Mouse (Mus musculus): ENCODE measurements at regions not wholly inside any gene's neighbourhood (a gene's known extent, or its start where the extent isn't known, plus 50 kb on each side); places are given as distances from the start of the nearest gene placed in this dataset.

- no peak for DNase-seq
Measured at GRCm38 (mm10) chr13:28898900-28899299, 54.6 kb downstream of the Sox4 start.

- no peak for DNase-seq
Measured at GRCm38 (mm10) chr13:28892896-28893295, 60.6 kb downstream of the Sox4 start.

- no peak for DNase-seq
Measured at GRCm38 (mm10) chr13:28887098-28887497, 66.4 kb downstream of the Sox4 start.

GRCm38 (mm10) chr13:28886691-28887090 lies 66.8 kb downstream of the Sox4 start:
- no peak for DNase-seq

GRCm38 (mm10) chr13:28885083-28886037 lies 68.2 kb downstream of the Sox4 start:
- no peak for DNase-seq

- DNase-seq, result no peak
Measured at GRCm38 (mm10) chr13:28884191-28884820, 69.2 kb downstream of the Sox4 start.

- no peak for DNase-seq
Measured at GRCm38 (mm10) chr13:28883398-28883797, 70.1 kb downstream of the Sox4 start.

GRCm38 (mm10) chr13:28880888-28881287 lies 72.6 kb downstream of the Sox4 start:
- no peak for DNase-seq

- DNase-seq, result no peak
Measured at GRCm38 (mm10) chr13:28878692-28879091, 74.8 kb downstream of the Sox4 start.

- no peak for DNase-seq
Measured at GRCm38 (mm10) chr13:28876771-28877170, 76.7 kb downstream of the Sox4 start.

GRCm38 (mm10) chr13:28870681-28871080 lies 82.8 kb downstream of the Sox4 start:
- DNase-seq, result no peak

GRCm38 (mm10) chr13:28867210-28867609 lies 86.3 kb downstream of the Sox4 start:
- DNase-seq, result no peak

- no peak for DNase-seq
Measured at GRCm38 (mm10) chr13:28866686-28867085, 86.8 kb downstream of the Sox4 start.

GRCm38 (mm10) chr13:28860601-28861000 lies 92.9 kb downstream of the Sox4 start:
- no peak for DNase-seq

GRCm38 (mm10) chr13:28859829-28860427 lies 93.6 kb downstream of the Sox4 start:
- no peak for DNase-seq

GRCm38 (mm10) chr13:28858001-28858400 lies 95.5 kb downstream of the Sox4 start:
- DNase-seq, result no peak

- DNase-seq, result no peak
Measured at GRCm38 (mm10) chr13:28857201-28857600, 96.3 kb downstream of the Sox4 start.

GRCm38 (mm10) chr13:28856472-28856871 lies 97.0 kb downstream of the Sox4 start:
- DNase-seq, result no peak

- no peak for DNase-seq
Measured at GRCm38 (mm10) chr13:28854247-28854646, 99.3 kb downstream of the Sox4 start.

- DNase-seq, result no peak
Measured at GRCm38 (mm10) chr13:28848305-28848704, 105.2 kb downstream of the Sox4 start.

GRCm38 (mm10) chr13:28847478-28847877 lies 106.0 kb downstream of the Sox4 start:
- no peak for DNase-seq

GRCm38 (mm10) chr13:28844495-28844894 lies 109.0 kb downstream of the Sox4 start:
- DNase-seq, result no peak

GRCm38 (mm10) chr13:28842811-28843210 lies 110.7 kb downstream of the Sox4 start:
- DNase-seq, result no peak

- no peak for DNase-seq
Measured at GRCm38 (mm10) chr13:28840142-28840541, 113.4 kb downstream of the Sox4 start.
